Mouse (Mus musculus): Measurements from ENCODE around the gene Csrp3. TPM values are rescaled to one million over a fixed set of nuclear protein-coding genes. Genes with fewer than 3 reads are reported as not detected.

The Csrp3 gene
- 8.3 and 20.8 TPM in 2 replicates for total RNA-seq (2017)

DNA sequence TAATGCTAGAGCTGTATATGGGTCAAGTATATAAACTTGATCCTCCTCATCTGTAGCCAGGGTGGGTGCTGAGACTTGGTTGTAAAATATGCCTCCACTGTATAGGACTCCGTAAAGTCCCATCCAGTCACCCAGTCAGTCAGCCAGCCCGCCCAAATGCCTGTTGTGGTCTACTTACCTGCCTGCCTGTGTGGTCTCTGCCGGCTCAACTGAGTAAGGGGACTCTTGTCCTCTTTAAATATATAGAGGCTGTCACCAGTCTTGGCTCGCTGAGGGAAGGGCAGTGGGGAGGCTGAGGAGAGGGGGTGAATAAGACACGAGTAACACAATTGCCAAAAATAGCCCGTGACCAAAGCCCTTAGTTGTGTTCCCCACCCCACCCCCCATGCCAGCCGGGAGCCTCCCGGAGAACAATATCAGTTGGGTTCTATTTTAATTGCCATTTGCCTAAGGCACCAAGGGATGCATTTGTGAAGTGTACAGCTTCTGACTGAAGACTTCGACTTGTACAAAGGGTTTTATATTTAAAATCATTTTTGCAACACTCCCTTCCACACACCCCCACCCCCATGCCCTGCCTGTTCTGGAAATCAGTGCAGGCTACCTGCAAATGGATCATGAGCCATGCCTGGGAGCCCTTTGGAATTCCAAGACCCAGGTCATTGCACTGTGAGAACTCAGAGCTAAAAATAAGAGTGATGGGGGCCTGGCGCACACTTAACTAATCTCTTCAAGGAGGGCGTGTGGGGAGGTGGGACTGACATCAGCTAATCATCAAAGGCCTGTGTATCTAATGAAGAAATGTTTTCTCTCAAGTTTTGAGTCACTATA is at the start of gene Csrp3:
Gene Csrp3 (minus strand): TSS at position 214 of the 831 bp plus-strand sequence.
- ATAC-seq (replicated peaks; ENCODE audit: low read depth, poor library complexity, severe bottlenecking) = no peak

DNA sequence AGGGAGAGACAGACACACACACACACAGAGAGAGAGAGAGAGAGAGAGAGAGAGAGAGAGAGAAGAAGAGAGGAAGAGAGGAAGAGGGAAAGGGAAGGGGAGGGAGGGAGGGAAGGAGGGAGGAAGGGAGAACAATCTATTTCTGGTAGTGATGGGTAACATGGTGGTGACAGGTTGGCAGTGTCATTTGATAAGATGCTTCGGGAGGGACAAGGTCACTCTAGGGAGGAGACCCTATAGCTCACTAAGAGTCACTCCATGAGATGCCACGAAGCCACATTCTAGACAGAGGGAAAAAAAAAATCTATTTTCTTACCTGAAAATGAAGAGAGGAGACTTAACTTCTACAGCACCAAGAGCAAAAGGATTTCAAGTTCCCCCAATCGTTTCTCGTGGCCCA is 48.2 kb upstream of the Csrp3 start:
- no peak for ATAC-seq (replicated peaks; ENCODE audit: low read depth, poor library complexity, severe bottlenecking)

DNA sequence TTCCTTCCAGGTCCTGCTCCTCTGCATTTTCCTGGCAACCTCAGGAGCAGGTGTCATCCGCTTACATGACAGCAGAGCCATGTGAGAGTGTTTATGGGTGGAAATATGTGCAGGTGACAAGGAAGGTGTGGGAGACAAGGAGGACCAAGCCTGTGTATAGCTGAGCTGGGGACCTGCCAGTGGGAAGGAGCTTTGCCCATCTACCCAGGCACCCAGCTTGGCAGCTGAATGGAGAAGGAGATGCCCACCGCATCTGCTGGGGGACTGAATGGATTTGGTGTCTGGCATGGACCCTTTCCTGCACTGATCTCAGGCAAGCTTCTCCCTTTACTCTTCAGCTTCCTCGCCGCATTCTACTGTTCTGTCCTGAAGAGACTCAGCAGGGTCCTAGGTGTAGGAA is 47.6 kb upstream of the Csrp3 start:
- no peak for ATAC-seq (replicated peaks; ENCODE audit: low read depth, poor library complexity, severe bottlenecking)

DNA sequence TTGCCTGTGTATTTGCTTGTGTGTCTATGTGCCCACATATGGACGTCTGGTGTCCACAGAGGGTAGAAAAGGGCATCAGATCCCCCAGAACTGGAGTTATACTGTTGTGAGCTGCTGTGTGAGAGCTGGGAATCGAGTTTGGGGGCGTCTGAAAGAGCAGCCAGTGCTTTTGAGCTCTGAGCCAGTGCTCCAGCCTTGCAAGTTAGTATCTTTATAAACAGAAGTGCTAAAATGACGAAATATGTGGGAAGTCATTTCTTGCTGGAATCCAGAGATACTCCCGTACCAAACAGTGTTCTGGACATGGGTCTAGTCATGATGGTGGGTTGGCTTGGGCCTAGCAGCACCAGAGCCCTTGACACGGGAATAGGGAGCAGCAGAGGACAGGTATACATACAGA is 46.9 kb upstream of the Csrp3 start:
- no peak for ATAC-seq (replicated peaks; ENCODE audit: low read depth, poor library complexity, severe bottlenecking)

DNA sequence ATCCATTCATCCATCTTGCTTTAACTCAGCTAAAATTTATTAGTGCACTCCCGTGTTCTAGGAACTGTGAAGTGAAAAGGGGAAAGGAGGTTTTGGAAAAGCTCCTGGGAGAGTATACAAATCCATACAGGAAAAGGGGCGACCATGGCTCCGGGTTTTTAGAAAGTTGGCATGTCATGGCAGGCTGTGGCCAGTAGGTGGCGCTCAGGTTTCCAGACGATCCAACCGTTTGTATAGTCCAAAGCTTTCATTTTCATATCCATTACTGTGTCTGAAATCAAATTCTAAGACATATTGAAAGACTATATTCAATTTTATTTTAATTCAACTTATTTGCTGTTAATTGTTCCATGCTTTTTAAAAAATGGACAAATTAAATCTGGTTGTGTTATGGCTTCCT is 46.3 kb upstream of the Csrp3 start:
- peak; percentile 33; the same call in 1 of the 2 replicates for ATAC-seq (replicated peaks; ENCODE audit: low read depth, poor library complexity, severe bottlenecking)

DNA sequence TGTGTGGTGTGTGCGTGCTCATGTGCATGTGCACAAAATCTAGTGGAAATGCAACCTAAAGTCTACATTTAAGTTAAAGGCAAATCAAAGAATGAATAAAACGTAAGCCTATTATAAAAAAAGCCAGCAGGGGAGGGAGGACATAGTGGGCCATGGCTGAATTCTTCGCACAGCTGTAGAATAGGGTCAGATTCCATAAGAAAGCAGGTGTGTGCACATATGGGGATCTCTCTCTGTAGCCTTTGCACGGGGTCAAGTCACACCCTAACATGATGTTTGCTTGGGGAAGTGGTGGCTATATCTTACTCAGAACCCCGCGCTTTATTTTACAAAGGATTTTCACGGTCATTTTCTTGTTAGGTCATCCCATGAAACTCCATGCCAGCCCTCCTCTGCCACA is 45.3 kb upstream of the Csrp3 start:
- ATAC-seq (replicated peaks; ENCODE audit: low read depth, poor library complexity, severe bottlenecking) = no peak

DNA sequence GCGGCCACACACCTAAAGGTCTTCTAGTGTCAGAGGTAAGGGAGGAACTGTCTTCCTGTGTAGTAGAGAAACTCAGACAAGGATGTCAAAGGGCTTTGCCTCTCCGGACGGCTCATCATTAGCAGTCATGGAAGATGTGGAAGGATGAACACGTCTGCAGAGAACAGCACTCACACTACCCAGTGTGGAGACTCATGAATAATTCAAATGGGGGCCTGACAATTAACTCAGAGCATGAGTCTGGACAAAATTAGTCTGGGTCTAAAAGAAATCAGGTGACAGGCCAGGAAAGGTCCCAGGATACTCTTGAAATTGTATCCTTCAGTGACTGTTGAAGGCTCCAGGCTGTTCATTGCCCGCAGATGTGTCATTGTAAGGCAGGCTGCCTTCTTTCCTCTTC is 43.2 kb upstream of the Csrp3 start:
- no peak for ATAC-seq (replicated peaks; ENCODE audit: low read depth, poor library complexity, severe bottlenecking)

DNA sequence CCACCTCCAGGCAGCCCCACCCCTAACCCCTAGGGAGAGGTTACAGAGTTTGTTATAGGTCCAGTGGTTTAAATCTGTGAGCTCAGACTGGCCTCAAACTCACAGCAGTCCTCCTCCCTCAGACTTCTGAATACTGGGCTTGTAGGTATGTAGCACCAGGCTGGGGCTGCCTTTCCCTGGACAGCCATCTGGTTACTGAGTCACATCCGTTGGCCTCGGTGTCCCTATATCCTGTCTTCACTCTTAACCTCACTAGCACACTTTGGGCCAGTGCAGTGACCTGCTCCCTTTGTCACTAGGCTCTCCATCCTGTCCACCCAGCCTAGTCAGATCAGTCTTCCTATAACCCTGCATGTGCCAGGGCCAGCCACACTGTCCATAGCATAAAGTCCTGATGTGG is 40.9 kb upstream of the Csrp3 start:
- no peak for ATAC-seq (replicated peaks; ENCODE audit: low read depth, poor library complexity, severe bottlenecking)

DNA sequence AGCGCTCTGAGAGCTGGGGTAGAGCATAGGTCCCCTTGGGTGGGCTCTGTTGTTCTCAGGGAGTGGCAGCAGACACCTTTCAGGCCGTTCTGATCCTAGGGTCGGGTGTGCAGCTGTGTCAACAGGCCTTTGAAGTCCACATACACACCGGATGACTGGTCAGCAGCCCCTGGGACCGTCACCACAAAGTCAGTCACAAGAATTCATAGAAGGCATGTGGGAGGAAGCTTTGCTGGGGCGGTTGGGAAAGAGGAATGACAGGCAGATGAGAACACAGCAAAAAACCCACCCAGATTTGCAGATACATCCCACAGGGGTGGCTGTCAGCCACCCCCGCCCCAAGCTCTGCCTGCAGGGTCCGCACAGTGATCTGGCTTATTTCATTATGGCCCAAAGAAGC is 40.1 kb upstream of the Csrp3 start:
- ATAC-seq (replicated peaks; ENCODE audit: low read depth, poor library complexity, severe bottlenecking) = no peak

DNA sequence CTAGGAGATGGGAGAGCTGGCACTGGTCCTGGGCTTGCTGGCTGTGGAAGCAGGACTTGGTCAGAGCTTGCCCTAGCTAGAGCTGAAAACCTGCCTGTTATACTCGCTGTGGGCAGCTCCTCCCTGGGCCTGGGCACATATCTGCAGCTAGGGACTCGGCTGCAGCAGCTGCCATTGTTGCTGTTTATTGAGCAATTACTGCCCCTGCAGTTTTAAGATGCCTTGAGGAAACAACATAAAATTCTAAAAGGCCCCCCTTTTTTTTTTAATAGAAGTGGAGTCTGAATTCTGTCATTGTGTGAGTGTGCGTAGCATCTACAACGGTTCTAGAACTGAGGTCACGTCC is 36.4 kb upstream of the Csrp3 start:
- ATAC-seq (replicated peaks; ENCODE audit: low read depth, poor library complexity, severe bottlenecking) = no peak

DNA sequence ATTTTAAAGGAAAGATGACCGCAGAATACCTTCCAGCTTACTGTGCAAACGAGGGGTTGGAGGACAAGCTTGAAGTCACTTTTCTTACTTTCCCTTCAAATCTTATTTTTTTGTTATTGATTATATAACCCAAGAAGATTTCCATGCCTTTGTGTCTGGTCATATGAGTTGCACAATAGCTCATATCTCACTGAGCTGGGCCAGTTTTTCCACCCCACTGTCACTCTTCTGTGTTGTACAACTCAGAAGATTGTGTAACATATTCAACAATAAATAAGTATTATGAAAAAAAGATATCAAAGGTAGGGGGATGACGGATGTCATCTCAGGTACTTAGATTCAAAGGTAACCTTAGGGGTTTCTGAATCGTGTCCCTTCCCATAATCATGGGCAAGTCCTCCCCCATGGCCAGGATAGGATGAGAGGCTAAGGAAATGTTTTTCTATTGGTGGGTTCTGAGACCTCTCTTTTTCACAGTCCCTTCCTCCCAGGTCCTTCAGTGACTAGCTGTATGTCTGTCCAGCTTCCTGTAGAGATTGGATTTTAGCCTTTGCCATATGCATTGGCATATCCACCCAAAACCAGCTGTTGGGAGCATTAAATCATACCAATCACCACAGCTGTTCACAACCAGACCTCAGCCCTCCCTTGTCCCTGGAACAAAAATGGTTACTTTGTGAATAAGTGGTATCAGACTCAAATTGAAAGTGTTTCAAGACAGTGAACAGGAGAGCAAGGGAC is 35.9 kb upstream of the Csrp3 start:
- no peak for ATAC-seq (replicated peaks; ENCODE audit: low read depth, poor library complexity, severe bottlenecking)

DNA sequence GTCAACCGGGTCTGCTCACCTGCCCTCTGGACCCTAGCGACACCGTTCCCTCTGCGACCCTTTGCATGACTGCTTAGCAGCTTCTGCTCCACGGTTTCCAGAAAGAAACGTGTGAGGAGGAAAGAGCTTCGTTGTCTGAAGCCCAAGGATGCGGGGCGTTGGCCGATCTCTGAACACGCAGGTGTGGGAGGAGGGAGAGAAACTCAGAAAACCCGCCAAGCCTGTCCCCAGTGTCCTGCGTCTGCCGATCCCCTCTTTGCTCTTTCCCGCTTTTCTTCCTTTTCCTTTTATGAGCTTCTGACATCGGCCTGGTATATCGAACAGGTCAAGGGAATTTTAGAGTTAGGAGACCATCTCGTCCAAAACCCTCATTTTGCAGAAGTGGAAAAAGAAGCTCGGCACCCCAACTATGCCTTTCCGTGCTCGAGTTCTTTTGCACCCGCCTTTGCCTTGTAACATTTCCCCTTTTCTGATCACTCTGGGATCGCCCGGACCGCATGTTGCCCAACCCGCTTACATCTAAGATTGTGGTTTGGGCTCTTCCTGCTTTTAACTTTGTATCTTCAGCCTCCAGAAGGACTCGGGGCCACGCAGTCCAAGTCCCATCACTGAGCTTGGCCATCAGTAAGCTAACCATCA is 34.3 kb upstream of the Csrp3 start:
- ATAC-seq (replicated peaks; ENCODE audit: low read depth, poor library complexity, severe bottlenecking) = peak; percentile 64

DNA sequence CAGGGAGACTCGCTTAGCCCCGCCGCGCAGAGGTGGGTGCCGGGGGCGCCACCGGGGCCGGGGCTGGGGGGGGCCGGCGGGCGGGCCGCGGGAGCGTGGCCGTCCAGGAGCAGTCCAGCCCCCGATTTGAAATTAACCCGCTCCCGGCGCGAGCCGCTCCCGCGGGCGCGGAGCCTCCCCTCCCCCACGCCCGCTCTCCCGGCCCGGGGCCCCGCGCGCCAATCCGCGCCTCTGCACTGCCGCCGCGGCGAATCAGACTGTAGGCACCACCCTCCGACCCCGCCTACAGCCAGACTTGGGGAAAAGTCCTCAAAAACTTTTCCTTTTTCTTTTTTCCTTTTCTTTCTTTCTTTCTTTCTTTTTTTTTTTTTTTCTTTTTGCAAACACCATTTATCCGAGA is 33.7 kb upstream of the Csrp3 start, which contains the start of gene E2f8:
Gene E2f8 (minus strand): TSS at position 111 of the 400 bp plus-strand sequence.
- peak; percentile 37; the same call in 1 of the 2 replicates for ATAC-seq (replicated peaks; ENCODE audit: low read depth, poor library complexity, severe bottlenecking)

DNA sequence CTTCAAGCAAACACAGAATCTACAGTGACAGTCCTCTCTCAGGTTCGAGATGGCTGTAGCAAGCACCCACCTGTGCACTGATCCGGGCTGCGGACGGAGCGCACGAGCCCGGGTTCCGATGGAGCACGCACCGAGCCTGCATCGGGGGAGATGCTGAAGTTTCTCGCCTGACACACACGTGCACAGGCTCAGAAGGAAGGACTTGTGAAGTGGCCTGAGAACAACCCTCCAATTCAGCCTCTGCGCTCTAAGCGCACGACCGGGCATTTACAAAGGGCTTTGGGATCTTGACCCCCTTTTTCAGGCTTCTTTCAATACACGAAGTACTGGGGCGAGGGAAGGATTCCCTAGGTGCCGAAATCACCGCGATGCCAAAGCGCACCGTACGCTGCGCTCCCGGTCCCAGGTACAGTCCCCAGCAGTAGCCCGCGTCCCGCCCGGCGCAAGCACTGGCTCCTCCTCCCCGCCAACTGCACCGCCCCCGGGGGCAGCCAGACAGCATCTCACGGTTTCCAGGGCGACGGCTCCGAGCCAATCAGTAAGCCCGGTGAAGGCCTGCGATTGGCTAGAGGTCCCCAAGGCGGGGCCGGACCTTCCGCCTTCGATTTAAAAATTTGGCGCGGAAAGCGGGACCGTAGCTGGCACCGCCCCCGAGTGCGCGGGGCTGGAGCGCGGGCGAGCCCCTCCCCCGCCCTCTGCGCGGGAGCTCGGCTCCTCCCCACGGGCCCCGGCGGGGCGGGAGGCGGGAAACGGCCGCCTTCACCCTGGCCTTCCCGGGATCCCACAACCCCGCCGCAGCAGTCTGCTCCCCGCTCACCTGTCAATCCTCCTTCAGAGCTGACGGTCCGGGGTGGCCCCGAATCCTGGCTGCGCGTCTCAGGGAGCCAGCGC is 33.0 kb upstream of the Csrp3 start:
- peak; percentile 84 for ATAC-seq (replicated peaks; ENCODE audit: low read depth, poor library complexity, severe bottlenecking)

DNA sequence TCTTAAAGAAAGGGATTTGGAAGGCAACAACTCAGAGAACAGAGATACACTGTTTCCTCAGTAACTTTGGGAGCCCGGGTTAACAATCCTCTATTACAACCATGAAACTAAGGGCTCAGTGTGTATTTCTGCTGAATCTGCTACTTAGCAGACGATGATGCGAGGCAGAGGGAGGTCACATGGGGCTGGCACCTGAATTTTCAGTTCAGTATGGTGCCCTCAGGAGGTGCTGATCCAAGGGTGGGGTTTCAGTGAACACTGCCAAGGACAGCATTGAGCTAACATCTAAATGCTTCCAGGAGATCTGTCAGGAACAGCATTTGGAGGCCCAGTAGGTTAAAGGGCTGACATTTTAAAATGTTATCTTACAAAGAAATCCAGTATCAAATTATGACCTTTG is 31.7 kb upstream of the Csrp3 start:
- no peak for ATAC-seq (replicated peaks; ENCODE audit: low read depth, poor library complexity, severe bottlenecking)

DNA sequence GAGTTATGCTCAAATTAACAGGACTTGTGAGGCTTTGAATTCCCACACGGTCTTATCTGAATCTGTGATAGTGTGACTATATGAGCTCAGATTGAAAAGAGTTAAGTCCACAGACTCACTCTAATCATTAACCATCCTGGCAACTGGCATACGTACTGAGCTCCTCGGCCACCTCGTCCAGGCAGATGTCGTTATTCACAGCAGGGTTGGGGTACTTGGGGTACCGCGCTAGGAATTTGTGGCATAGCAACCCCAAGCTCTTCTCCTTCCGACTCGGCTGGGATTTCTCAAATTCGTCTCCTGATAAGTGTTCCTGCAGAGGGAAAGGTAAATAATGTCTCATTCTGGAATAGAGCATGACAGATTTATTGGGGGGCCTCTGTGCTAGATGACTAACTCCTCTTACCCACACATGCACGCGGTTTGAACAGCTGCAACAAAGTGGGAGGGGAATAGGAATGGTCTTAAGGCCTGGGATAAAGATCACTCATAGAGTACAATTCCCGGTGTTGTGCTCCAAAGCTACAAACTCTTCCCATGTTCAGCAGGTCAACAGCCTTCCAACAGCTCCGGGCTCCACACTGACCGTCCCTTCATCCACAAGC is 30.1 kb upstream of the Csrp3 start:
- no peak for ATAC-seq (replicated peaks; ENCODE audit: low read depth, poor library complexity, severe bottlenecking)

DNA sequence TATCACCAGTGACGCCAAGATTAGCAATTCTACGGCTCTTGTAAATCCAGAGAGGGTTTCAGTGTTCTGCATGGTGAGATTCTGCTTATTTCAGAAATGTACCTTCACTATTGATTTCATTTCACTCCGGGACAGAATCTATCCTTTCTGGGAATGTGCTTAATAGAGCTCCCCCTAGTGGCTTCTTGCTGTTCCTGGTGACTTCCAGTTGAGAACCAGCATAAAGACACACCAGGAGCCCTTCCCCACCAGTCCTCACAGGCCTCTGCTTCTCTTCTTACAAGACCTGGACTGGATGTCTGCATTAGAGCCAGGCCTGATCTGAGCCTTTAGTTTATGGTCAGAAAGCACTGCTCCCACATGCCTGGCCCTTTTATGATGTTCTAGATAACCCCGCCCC is 28.7 kb upstream of the Csrp3 start:
- peak; percentile 30 for ATAC-seq (replicated peaks; ENCODE audit: low read depth, poor library complexity, severe bottlenecking)

DNA sequence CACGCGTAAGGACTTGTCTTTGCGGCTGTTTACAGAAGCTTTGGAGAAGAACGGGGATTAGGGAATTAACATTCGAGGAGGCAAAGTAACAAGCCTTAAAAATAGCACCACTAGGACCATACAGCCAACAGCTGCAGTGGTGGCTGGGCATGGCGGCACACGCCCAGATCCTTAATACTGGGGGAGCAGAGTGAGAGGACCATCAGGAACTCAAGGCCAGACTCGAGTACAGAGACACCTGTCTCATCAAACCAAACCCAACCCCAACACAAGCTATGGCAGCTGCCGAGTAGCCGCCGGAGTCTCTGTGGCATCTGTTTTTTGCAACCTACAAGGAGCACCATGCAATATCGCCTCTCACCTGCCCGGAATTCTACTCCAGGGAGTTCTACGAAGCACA is 27.3 kb upstream of the Csrp3 start:
- ATAC-seq (replicated peaks; ENCODE audit: low read depth, poor library complexity, severe bottlenecking) = no peak

DNA sequence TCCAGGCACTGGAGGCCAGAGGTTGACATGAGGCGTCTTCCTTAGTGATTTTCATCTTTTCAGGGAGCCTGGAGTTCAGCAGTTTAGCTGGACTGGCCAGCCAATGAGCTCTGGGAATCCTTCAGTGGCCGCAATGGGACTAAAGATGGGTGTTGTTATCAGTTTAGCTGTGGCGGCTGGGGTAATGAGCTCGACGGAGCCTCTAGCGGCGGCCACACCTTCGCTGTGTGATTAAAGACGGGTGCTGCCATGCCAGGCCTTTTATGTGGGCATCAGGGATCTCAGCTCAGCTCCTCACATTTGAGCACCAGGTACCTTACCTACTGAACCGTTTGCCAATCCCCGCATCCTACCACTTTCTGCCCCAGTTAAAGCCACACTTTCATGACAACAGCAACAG is 23.5 kb upstream of the Csrp3 start:
- ATAC-seq (replicated peaks; ENCODE audit: low read depth, poor library complexity, severe bottlenecking) = 0 out of 2 replicates have a peak, but pooled peaks have one; percentile 26
